Mouse (Mus musculus): ENCODE measurements around the gene Pdf.
"Not testable (repeated sequence)": the region's sequence is repeated elsewhere in the genome, so short reads cannot be mapped to it uniquely, and the experiment has no call there.

Pdf gene

DNA sequence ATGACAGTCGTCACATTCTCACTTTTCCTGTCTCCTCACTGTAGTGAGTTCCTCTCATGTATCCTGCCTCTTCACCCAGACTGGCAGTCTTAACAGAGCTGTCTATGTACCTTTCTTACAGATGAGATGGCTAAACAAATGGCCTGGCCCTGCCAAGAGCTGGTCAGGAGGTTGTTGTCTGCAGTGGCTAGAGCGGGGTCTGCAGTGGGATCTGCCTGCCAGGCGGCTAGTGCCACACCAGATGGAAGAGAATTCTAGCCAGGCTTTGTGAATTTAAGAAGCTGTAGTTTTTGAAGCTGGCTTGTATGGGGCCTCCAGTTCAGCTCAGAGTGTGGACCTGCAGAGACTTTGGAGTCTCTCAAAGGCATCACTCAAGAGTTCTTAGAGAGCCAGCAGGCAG, 12.8 kb downstream of the Pdf start:
- DNase-seq = peak; percentile 38 to 45

DNA sequence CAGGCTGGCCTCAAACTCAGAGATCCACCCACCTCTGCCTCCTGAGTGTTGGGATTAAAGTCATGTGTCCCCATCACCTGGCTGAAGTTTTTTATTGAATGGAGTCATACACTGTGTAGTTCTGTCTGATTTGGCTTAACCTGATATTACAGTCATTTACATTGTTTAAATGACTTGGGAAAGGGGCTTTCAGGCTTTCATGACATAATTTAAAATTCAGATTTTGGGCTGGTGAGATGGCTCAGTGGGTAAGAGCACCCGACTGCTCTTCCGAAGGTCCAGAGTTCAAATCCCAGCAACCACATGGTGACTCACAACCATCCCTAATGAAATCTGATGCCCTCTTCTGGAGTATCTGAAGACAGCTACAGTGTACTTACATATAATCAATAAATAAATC, 14.8 kb downstream of the Pdf start:
- DNase-seq = not testable (repeated sequence)

DNA sequence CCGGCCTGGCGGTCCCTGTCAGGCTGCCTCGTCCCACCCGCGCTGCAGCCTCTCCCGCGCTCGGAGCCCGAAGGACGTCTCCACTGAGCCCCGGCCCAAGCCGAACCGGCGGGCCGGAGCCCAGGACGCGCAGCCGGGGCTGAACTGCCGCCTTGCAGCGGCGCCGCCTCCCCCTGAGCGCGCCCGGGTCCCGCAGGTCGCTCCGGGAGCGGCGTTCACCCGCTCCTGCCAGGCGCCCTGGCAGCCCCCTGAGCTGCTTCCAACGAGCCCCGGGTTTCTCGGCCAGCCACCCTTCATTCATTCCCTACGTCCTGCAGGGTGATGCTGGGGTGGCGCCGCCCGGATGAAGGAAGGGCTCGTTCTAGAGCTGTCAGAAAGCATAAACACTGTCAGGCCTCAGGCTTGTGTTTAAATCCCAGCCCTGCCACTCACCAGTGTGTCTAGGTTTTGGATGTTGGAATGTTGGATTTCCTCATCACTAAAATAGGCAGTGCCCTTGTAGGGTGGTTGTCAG, 16.8 kb downstream of the Pdf start:
- peak in 1 of 2 experiments; percentile 35 for DNase-seq

DNA sequence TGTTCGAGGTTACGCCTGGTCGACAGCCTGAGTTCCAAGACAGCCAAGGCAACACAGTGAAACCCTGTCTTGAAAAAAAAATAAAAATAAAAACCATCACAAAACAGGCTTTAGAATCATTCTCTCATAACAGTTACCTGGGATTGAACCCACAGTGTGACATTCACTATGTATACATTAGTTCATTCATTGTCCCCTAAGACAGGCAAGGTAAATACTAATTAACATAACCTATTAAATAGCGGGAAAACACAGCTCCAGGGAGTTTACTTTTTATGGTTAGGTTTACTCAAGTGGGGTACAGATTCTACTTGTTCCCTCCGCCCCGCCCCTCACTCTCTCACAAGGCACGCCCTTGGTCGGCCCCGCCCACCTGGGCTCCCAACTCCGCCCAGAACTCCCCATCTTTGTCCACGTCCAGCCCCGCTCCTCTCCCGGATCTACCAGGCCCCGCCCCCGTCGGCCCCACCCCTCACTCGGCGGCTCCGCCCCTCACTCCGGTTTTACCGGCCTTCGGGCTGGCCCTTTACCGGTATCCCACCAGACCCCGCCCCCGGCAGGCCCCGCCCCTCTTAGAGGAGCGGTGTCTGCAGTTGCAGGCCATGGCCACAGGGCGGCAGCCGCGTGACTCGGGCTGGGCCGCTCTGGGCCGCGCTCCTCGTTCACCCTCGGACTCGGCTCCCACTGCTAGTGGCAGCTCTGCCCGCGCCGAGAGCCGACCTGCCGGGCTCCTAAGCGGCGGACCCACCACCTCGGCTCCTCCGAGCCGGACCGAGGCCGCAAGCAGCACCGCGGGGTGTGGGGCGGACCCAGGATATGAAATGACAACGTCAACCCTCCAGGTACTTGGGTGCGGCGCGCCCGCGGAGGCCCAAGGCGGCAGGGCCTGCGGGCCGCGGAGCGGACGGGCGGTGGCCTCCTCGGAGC, 17.5 kb downstream of the Pdf start, which contains the start of gene Vps4a:
Gene Vps4a, plus strand, starts transcription at position 573 of the 927 bp plus-strand sequence.
- DNase-seq = peak; percentile 98

DNA sequence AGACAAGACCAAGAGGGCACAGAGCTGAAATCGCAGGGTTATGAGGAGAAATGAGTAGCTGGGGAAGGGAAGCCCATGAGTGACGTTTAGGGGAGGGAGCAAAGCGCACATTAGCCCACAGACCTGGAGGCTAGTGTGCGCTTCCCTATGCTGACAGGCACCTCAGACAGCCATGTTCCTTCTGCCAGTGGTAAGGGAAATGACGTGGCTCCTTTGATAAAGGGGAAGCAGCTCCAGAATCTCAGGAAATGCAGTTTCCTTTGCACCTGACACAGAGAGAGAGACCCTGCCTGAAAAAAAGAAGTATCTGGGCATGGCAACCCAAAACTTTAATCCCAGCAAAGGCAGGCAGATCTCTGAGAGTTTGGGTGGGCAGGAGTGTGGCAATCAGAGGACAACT, 18.4 kb downstream of the Pdf start:
- no peak for DNase-seq

DNA sequence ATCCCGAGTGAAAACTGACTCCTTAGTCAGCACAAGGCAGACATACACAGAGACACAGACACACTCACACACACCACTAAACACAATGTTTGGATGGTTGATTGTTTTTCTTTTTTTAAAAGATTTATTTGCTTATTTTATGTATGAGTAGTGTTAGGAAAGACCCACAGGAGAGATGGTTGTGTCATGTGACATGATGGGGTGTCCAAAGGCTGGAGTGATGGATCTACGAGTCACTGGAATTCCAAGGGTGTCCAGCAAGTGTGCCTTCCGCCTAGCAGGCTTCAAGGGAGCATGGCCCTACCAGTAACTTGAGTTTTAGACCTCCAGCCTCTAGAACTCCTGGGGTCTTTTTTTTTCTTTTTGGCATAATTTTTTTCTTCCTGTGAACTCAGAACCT, 19.1 kb downstream of the Pdf start:
- no peak for DNase-seq

DNA sequence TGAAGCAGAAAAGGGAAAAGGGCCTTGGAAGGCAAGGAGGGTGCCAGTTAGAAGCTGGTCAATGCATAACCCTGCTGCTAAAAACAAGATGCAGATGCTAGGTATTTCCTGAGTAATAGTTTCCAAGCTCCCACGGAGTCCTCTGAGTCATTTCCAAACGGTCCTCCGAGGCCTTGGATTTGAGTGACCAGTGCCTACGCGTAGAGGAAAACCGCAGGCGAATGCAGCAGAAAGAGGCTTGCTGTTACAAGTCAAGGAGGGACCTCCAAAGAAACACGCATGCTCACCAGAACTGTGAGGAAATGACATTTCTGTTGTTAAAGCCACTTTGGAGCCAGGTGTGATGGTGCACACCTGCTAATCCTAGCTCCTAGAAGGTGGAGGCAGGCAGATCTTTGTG, 24.9 kb downstream of the Pdf start:
- DNase-seq = no peak

DNA sequence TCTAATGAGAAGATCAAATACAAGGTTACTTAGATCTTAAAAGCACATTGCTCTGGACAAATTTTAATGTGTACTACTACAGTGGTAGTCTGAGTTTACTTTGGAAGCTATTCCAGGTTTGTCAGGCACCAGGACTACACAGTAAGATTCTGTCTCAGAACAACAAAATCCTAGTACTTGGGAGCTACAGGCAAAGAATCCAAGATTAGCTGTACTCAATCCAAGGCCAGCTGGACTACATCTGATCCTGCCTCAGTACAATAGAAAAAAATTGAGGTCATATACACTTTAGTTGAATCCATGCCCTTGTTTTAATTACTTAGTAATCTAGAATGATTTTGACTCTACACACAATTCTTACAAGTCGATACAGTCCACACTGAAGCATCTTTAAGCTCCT, 33.5 kb downstream of the Pdf start:
- no peak for DNase-seq

DNA sequence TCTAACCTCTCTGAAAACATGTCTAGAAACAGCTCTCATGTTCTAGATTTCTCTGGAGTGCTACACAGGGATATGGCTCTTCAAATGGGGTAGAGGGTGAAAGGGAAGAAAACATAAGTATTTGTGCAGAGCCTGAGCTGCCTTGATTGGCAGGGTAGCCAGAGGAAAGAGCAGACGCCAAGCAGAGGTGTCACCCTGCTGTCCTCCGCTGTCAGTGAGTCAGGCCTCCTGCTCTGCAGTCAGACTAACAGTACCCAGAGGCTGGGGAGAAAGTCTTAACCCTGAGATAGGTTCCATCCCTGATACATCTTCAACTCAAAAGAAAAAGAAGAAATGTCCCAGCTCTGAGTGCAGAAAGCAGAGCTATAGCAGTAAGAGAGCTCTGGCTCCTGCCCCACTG, 35.7 kb downstream of the Pdf start:
- DNase-seq = no peak

DNA sequence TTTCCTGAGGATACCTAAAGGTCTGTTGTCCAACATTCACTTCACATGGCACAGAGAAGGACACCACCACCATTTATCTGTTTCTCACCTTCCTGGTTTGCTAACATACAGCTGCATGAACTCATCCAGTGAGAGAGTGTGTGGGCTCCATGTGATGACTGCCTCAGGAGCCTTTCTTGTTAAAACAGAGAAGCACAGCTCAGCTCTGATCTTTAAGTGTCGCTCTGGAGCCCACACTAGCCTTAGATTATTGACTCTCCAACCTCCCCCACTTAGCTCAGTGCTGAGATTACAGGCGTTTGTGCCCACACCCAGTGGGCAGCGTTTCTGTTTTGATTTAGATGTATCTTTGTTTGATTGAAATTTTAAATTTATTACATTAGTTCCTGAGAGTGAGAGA, 40.6 kb downstream of the Pdf start:
- no peak for DNase-seq

DNA sequence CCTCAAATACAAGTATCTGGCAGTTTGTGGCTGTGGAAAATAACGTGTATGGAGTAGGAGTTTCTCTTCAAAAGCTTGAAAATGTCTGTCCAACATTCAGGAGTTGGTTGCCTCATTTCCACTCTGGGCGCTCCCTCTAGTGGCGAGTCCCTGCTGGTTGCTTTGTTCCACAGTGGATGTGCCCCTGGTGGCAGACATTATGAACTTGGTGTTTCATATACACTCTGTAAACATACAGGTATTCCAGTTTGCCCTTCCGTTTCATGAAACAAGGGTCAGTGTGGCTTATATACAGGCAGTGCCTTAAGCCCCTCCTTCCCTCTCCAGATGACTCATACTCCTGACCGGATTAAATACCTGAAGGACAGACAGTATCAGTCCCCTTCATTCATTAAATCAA, 45.9 kb downstream of the Pdf start:
- peak; percentile 93 to 98 for DNase-seq

DNA sequence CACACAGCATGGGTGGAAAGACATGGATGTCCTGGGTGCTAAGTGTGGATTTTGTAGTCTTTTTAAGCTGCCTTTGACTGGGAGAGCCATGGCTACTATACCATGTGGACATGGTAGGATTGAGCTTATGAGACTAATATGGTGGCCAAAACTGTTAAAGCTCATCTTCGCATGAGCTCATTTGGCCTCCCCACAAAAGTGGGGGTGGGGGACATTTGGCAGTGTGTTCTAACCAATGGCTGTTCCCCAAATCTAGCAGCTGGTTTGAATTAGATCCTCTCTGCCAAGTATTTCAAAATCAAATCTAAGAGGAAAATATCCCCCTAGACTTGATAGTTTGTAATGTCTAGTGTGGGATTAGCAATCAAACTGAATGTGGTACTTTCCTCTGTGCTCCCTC, 49.3 kb downstream of the Pdf start:
- peak; percentile 18 to 46 for DNase-seq

DNA sequence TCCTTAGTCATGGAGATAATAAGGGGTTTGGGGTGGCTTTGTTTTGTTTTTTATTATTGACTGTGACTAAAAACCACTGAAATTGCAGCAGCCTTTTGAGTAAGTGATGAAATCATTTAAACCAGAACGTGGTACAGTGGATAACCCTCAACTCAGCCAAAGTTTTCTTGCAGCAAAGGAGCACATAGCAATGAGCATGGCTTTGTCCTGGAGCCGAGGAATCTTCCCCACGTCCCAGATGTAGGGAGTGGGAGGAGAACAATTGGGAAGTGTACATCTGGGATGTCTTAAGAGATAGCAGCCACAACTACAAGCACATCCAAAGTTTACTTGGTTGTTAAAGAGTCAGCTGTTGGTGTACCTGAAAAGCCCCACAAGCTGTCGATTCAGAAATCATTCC, 51.0 kb downstream of the Pdf start:
- no peak for DNase-seq

DNA sequence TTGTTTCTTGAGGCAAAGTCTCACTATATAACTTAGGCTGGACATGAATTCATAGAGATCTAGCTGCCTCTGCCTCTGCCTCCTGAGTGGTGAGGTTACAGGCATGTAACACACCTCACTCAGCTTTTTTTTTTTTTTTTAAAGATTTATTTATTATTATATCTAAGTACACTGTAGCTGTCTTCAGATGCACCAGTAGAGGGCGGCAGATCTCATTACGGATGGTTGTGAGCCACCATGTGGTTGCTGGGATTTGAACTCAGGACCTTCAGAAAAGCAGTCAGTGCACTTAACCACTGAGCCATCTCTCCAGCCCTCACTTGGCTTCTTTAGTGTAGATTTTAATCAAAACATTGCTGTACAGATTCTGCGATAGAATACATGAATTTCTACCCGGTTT, 52.1 kb downstream of the Pdf start:
- DNase-seq = peak in 1 of 2 experiments; percentile 13
